Mouse (Mus musculus) C2C12 (cell line): ENCODE results near the gene Pdss2. TPM values are rescaled to one million over a fixed set of nuclear protein-coding genes. Genes with fewer than 3 reads are reported as not detected.

Experiments used
- H3K27me3 ChIP-seq: one replicate; pipeline ENCODE4 v1.6.1; 2011; ENCODE audit not compliant: control insufficient read depth, insufficient read depth, insufficient read length
- H3K36me3 ChIP-seq: one replicate; pipeline ENCODE4 v1.6.1; 2011; ENCODE audit not compliant: control insufficient read depth, insufficient read depth
- H3K4me3 ChIP-seq: one replicate; pipeline ENCODE4 v1.5.1; 2011; ENCODE audit warnings: mild to moderate bottlenecking, control low read depth; ENCODE audit not compliant: poor library complexity, insufficient read depth, severe bottlenecking
- H3K79me2 ChIP-seq: one replicate; pipeline ENCODE4 v1.6.1; 2011; ENCODE audit not compliant: control insufficient read depth, insufficient read depth
- H3K79me3 ChIP-seq: one replicate; pipeline ENCODE4 v1.6.1; 2011; ENCODE audit warnings: low read depth, control low read depth
- H3ac ChIP-seq: one replicate; pipeline ENCODE3; 2011; ENCODE audit warnings: low read depth; ENCODE audit not compliant: control insufficient read depth, insufficient read length
- CEBPB ChIP-seq: IDR thresholded peaks from one replicate; pipeline ENCODE4 v1.6.1; 2011; ENCODE audit warnings: low read depth, mild to moderate bottlenecking, control low read depth, moderate library complexity
- CTCF ChIP-seq: IDR thresholded peaks from one replicate; pipeline ENCODE4 v1.5.1; 2011; ENCODE audit not compliant: control insufficient read depth, insufficient read depth, insufficient read length
- FOSL1 ChIP-seq: IDR thresholded peaks from one replicate; pipeline ENCODE4 v1.8.0; 2011; ENCODE audit warnings: mild to moderate bottlenecking, low read length; ENCODE audit not compliant: poor library complexity, insufficient read depth, severe bottlenecking
- MAX ChIP-seq: IDR thresholded peaks from one replicate; pipeline ENCODE4 v1.6.1; 2011; ENCODE audit warnings: mild to moderate bottlenecking, control low read depth
- MYOD1 ChIP-seq: IDR thresholded peaks from one replicate; pipeline ENCODE4 v1.6.1; 2011; ENCODE audit warnings: low read depth; ENCODE audit not compliant: control insufficient read depth, insufficient read length
- MYOG ChIP-seq: IDR thresholded peaks from one replicate; pipeline ENCODE4 v1.6.1; 2011; ENCODE audit not compliant: control insufficient read depth, insufficient read length; ENCODE audit errors: extremely low read depth
- USF1 ChIP-seq: IDR thresholded peaks from one replicate; pipeline ENCODE4 v1.6.1; 2011; ENCODE audit warnings: low read depth, mild to moderate bottlenecking, control low read depth, moderate library complexity
- polyA plus RNA-seq: library from polyadenylated mRNA; unstranded; fragments of >200 nt; fragmentation: generic; extraction: Trizol; gene quantifications from one replicate; pipeline ENCODE4 v1.2.1, GENCODE M21; 2012; ENCODE audit warnings: missing spikeins

Gene Pdss2
- polyA plus RNA-seq, 1 experiment: 7.5 TPM

- TF ChIP-seq FOSL1 (no peak), CTCF (peak; percentile 1)
- no peaks in the 10 kb centered on the region for H3K79me3 ChIP-seq
- H3K4me3 ChIP-seq: no peak overlapping the region
- H3K36me3 ChIP-seq: no peaks in the 10 kb centered on the region
- no peak overlapping the region for H3ac ChIP-seq
- H3K79me2 ChIP-seq: no peaks in the 10 kb centered on the region
- no peaks in the 10 kb centered on the region for H3K27me3 ChIP-seq
Observed at GRCm38 (mm10) chr10:43211866-43212265, 9.4 kb upstream of the Pdss2 start.

- H3ac ChIP-seq: no peak overlapping the region
- H3K27me3 ChIP-seq: no peaks in the 10 kb centered on the region
- TF ChIP-seq CEBPB: no peak
- no peak for TF ChIP-seq CTCF
- no peak for TF ChIP-seq MAX
- no peak for TF ChIP-seq FOSL1
- TF ChIP-seq MYOD1: no peak
- no peak for TF ChIP-seq USF1
- TF ChIP-seq MYOG: no peak
- H3K4me3 ChIP-seq: no peak overlapping the region
- H3K36me3 ChIP-seq: no peaks in the 10 kb centered on the region
- peaks cover 23% of the 10 kb centered on the region for H3K79me2 ChIP-seq
- peaks cover 6% of the 10 kb centered on the region for H3K79me3 ChIP-seq
Observed at GRCm38 (mm10) chr10:43217361-43217900, 3.9 kb upstream of the Pdss2 start.

GRCm38 (mm10) chr10:43220479-43220878 lies 807 bp upstream of the Pdss2 start:
- Histone ChIP-seq H3K4me3 (peak overlapping the region; percentile 89), H3K36me3 (no peaks in the 10 kb centered on the region), H3K79me3 (peaks cover 15% of the 10 kb centered on the region), H3ac (peak overlapping the region; percentile 91), H3K27me3 (no peaks in the 10 kb centered on the region), H3K79me2 (peaks cover 43% of the 10 kb centered on the region)
- no peak for TF ChIP-seq CEBPB
- no peak for TF ChIP-seq CTCF
- no peak for TF ChIP-seq FOSL1
- no peak for TF ChIP-seq MYOD1

- TF ChIP-seq MYOG (no peak), MYOD1 (no peak), FOSL1 (no peak), CTCF (no peak), CEBPB (no peak), MAX (no peak), USF1 (no peak)
- Histone ChIP-seq H3K36me3 (no peaks in the 10 kb centered on the region), H3ac (peak overlapping the region; percentile 48), H3K27me3 (no peaks in the 10 kb centered on the region), H3K79me3 (peaks cover 17% of the 10 kb centered on the region), H3K4me3 (peak overlapping the region; percentile 89), H3K79me2 (peaks cover 48% of the 10 kb centered on the region)
Observed at GRCm38 (mm10) chr10:43221659-43222058, 373 bp downstream of the Pdss2 start.

- Histone ChIP-seq H3K79me2 (peaks cover 57% of the 10 kb centered on the region), H3K27me3 (no peaks in the 10 kb centered on the region), H3K4me3 (no peak overlapping the region), H3K36me3 (no peaks in the 10 kb centered on the region), H3ac (no peak overlapping the region), H3K79me3 (peaks cover 19% of the 10 kb centered on the region)
- TF ChIP-seq USF1 (no peak), CTCF (no peak), MYOG (no peak), CEBPB (no peak)
Observed at GRCm38 (mm10) chr10:43223391-43223790, 2.1 kb downstream of the Pdss2 start.

GRCm38 (mm10) chr10:43226391-43226790 lies 5.1 kb downstream of the Pdss2 start:
- Histone ChIP-seq H3K79me2 (peaks cover 58% of the 10 kb centered on the region), H3K27me3 (no peaks in the 10 kb centered on the region), H3K36me3 (no peaks in the 10 kb centered on the region), H3ac (no peak overlapping the region), H3K79me3 (peaks cover 21% of the 10 kb centered on the region), H3K4me3 (no peak overlapping the region)
- TF ChIP-seq MYOG: no peak
- no peak for TF ChIP-seq MYOD1
- TF ChIP-seq CEBPB: no peak
